9 mouse cellular contexts compared by ENCODE assay signal in the genomic region with DNA sequence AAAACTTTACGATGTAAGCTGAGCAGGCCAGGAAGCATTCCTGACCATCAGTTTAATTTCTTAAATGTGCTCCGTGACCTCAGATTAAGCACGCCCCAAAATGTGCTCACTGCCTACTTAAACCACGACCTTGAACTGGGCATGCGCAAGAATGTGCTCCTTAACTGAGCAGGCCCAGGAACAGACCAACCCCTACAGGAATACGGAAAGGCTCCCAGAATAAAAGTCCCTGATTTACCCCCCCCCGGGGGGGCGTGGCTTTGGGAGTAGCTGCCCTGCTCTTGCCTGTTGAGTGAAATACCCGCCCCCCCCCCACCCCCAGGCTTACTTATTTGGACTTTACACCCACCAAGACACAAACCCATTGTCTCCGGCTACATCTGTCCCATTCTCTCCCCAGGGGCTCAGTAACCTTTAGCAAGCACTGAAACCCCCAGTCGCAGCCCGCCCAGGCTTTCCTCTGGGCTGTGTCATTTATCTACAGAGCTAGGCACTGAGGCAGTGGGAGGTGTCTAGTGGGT. TPM values are rescaled to one million over a fixed set of nuclear protein-coding genes. Genes with fewer than 3 reads are reported as not detected.
DNase-seq lines count a peak whose midpoint lies in the region; ATAC-seq lines count a peak whose summit lies in the region.
"Had no signal": no experiment of that assay in that cellular context is flagged by ENCODE, and none has a peak within 500 bp of the region (broad histone marks: within the 10 kb centered on the region; RNA-seq: fewer than 3 reads in every experiment).

No protein-coding gene starts in this region.

- H3K9me3 ChIP-seq in midbrain, embryonic 10.5 days (replicated peaks) = no peaks in the 10 kb centered on the region
- H3K9me3 ChIP-seq in midbrain, embryonic 15.5 days = no peaks in the 10 kb centered on the region
- no peaks in the 10 kb centered on the region for H3K9me3 ChIP-seq in embryonic facial prominence, embryonic 10.5 days

- H3K27me3 ChIP-seq in midbrain, embryonic 10.5 days (ENCODE audit: low read depth, poor library complexity, severe bottlenecking) = no peaks in the 10 kb centered on the region
- no peaks in the 10 kb centered on the region for H3K27me3 ChIP-seq in midbrain, embryonic 15.5 days (replicated peaks)
- H3K27me3 ChIP-seq in embryonic facial prominence, embryonic 10.5 days (replicated peaks; ENCODE audit: low read depth, poor library complexity, severe bottlenecking) = no peaks in the 10 kb centered on the region

- 0 out of 2 replicates have a peak overlapping the region, but pooled peaks have one; percentile 55 for H3K27ac ChIP-seq in midbrain, embryonic 10.5 days (replicated peaks)
- no peak overlapping the region for H3K27ac ChIP-seq in midbrain, embryonic 15.5 days
- H3K27ac ChIP-seq in embryonic facial prominence, embryonic 10.5 days (replicated peaks) = peak overlapping the region; percentile 71

- H3K4me3 ChIP-seq in midbrain, embryonic 10.5 days = no peak overlapping the region
- no peak overlapping the region for H3K4me3 ChIP-seq in midbrain, embryonic 15.5 days
- H3K4me3 ChIP-seq in embryonic facial prominence, embryonic 10.5 days = peak overlapping the region; percentile 23; the same call in 1 of the 2 replicates

- H3K9ac ChIP-seq in midbrain, embryonic 15.5 days = no peak overlapping the region

- WGBS in midbrain, embryonic 10.5 days = 28% methylated on average over 12 of the region's 12 CpGs
- WGBS in midbrain, embryonic 15.5 days = 31% methylated on average over 12 of the region's 12 CpGs
- 29% methylated on average over 12 of the region's 12 CpGs for WGBS in embryonic facial prominence, embryonic 10.5 days

- no peaks in the 10 kb centered on the region for H3K36me3 ChIP-seq in midbrain, embryonic 10.5 days
- no peaks in the 10 kb centered on the region for H3K36me3 ChIP-seq in midbrain, embryonic 15.5 days (replicated peaks)
- no peaks in the 10 kb centered on the region for H3K36me3 ChIP-seq in embryonic facial prominence, embryonic 10.5 days (replicated peaks)

- no peak for ATAC-seq in midbrain, embryonic 15.5 days (replicated peaks)

- no peak overlapping the region for H3K4me2 ChIP-seq in midbrain, embryonic 15.5 days

- peak; percentile 39 for DNase-seq in midbrain, embryonic 10.5 days (ENCODE audit: low spot score)
- peak; percentile 72 for DNase-seq in embryonic facial prominence, embryonic 10.5 days (ENCODE audit: low spot score)
- DNase-seq in kidney, postnatal 25 days = peak; percentile 79 to 90
- peak; percentile 52 for DNase-seq in skeletal muscle tissue, adult 2 months (ENCODE audit: low read depth, low spot score)
- no peak for DNase-seq in heart, adult 18-20 months
- DNase-seq in layer of hippocampus, adult 8-10 months (ENCODE audit: low spot score in 2 of 2) = no peak
- DNase-seq in urinary bladder, adult 2 months (ENCODE audit: low spot score) = no peak
- DNase-seq: right cerebral cortex, postnatal 25 days had no signal

- peaks cover 16% of the 10 kb centered on the region for H3K4me1 ChIP-seq in midbrain, embryonic 10.5 days
- H3K4me1 ChIP-seq in midbrain, embryonic 15.5 days = no peaks in the 10 kb centered on the region
- H3K4me1 ChIP-seq in embryonic facial prominence, embryonic 10.5 days = peaks cover 30% of the 10 kb centered on the region

RNA-seq across cellular contexts. Expression of a gene that starts 48.9 kb away (rescaled TPM):
- 0.38 and 0.48 TPM in 2 replicates for polyA plus RNA-seq in midbrain, embryonic 10.5 days (2016; fragmentation: Nextera tagmentation; extraction: Ambion mirVana)
- 6.9 TPM in 2 replicates for polyA plus RNA-seq in midbrain, embryonic 15.5 days (2015; fragmentation: Nextera tagmentation; extraction: Ambion mirVana)
- polyA plus RNA-seq in embryonic facial prominence, embryonic 10.5 days (2016; fragmentation: Nextera tagmentation; extraction: Ambion mirVana) = 0.60 and 1.3 TPM in 2 replicates
- 10 to 100 TPM; 12.3 to 15.9 TPM for total RNA-seq in heart, adult 18-20 months (2021)
- total RNA-seq in layer of hippocampus, adult 8-10 months (2022) = 10 to 100 TPM in 2 of 4 experiments, 1 to 10 TPM in 2; 9.2 to 11.4 (median 10.3) TPM
- 43.8 and 82.9 TPM in 2 replicates for polyA plus RNA-seq in urinary bladder, adult 2 months (2012; rRNA removed)

RNA-seq across cellular contexts. Expression of a gene that starts 49.8 kb away (rescaled TPM):
- 0.34 and 0.44 TPM in 2 replicates for polyA plus RNA-seq in midbrain, embryonic 10.5 days (2016; fragmentation: Nextera tagmentation; extraction: Ambion mirVana)
- 0.51 and 0.89 TPM in 2 replicates for polyA plus RNA-seq in midbrain, embryonic 15.5 days (2015; fragmentation: Nextera tagmentation; extraction: Ambion mirVana)
- 0.36 and 0.37 TPM in 2 replicates for polyA plus RNA-seq in embryonic facial prominence, embryonic 10.5 days (2016; fragmentation: Nextera tagmentation; extraction: Ambion mirVana)
- 1 to 10 TPM; 2.7 to 3.0 TPM for total RNA-seq in heart, adult 18-20 months (2021)
- 1 to 10 TPM; 5.4 to 8.0 (median 6.2) TPM for total RNA-seq in layer of hippocampus, adult 8-10 months (2022)
- polyA plus RNA-seq in urinary bladder, adult 2 months (2012; rRNA removed) = 6.5 and 8.2 TPM in 2 replicates

Comparison
In these comparisons a context has a peak if more than half of its experiments do, and no peak if none do; other contexts are left out.
1. DNase-seq: peak in midbrain, embryonic 10.5 days (single experiment), embryonic facial prominence, embryonic 10.5 days (single experiment), kidney, postnatal 25 days (2 of 2) and skeletal muscle tissue, adult 2 months (single experiment); none in heart, adult 18-20 months (0 of 2), layer of hippocampus, adult 8-10 months (0 of 2) and urinary bladder, adult 2 months (single experiment).